Mouse (Mus musculus): ENCODE measurements at regions not wholly inside any gene's neighbourhood (a gene's known extent, or its start where the extent isn't known, plus 50 kb on each side); places are given as distances from the start of the nearest gene placed in this dataset.
A peak's percentile ranks its signal among the peaks of the same experiment; 100 is the strongest.

DNA sequence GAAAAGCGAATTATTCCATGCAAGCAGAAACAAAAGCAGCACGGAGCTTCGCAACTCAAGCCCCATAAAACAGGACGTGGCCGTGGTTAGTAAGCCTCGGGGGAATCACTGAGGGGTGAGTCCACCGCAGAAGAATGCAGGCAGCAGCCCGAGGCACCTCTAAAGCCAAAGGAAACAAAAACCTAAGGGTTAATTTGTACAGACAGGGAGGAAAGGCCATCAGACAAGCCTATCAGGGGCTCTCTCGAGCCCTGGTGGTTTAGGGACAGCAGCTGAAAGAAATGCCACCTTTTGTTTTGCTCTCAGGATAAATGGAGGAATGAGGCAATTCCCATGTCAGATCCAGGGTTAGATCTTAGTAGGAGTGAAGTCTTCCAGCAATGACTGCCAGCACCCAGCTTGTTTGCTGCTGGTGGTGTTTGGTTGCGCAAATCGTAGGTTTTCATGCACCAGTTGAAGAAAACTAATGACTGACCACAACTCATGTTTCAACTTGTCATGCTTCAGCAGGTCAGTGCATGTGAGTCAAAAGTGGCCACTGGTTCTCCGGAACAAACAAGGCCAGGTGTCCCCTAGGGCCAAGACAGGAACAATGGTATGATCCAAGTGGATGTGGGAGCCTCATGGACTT is 173.9 kb upstream of the Dapk1 start:
- DNase-seq (ENCODE audit: low spot score): peak; percentile 18

GRCm38 (mm10) chr13:60429148-60429547 is 172.6 kb upstream of the Dapk1 start:
- peak; percentile 18 for DNase-seq (ENCODE audit: low spot score)

- DNase-seq (ENCODE audit: low spot score): no peak
Measured at GRCm38 (mm10) chr13:60431412-60431811, 170.3 kb upstream of the Dapk1 start.

DNA sequence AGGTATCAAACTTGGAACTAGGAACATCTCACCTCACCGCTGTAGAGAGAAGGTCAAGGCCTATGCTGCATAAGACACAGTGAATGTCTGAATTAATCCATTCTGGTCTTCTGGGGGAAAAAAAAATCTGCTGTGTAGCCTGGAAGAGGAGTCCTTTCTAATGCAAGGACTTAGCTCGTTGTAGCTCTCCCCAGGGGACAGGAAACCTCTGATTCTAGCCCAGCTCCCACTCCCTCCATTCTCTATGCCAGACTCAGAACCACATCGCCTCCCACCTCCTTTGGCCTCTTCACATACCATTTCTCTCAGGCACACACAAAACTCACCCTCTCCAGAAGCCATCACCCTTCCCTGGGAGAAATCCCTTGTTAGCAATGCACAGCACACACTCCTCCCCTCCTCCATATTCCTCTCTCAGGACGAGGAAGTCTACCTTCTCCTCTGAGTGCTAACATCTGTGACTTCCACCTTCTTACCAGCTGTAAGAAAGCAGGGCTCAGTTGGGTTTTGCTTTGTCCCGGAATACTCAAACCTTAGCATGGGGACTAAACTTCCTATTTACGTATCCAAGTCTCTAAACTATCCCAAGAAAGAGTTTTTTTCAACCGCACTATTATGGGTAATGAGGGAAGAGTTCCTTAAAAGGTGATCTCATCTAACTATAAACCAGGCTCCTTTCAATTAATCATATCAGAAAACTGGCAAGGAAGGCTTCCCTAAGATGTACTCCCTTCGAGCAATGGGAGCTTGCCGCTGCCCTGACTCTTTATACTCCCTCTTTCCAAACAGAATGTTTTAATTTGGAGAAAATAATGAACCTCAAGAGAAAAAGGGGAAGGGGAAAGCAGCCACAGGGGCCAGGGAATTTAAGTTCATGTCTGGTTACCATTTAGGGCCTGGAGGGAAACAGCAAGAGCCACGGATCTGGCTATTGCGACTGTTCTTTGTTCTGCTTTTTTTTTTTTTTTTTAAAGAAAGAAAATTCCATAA is 167.2 kb upstream of the Dapk1 start:
- DNase-seq (ENCODE audit: low spot score): no peak

- no peak for DNase-seq (ENCODE audit: low spot score)
Measured at GRCm38 (mm10) chr13:60435333-60435732, 166.4 kb upstream of the Dapk1 start.

DNA sequence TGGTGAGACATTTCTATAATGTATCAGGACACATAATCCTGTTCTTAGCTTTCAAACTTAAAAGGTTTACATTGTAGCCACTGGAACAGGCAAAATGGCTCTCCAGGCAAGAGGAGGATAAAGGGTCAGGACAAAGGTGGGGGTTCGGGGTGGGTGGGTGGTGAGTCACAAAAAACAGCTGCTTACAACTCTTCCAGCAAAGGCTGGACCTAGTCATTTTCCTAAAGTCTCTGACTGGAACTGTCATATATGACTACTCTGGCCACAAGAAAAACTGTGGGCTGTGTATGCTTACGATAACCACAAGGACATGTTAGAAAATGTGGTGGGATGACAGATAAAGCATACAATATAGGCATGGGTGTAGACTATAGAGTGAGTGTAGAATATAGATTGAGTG is 163.6 kb upstream of the Dapk1 start:
- DNase-seq (ENCODE audit: low spot score): no peak

GRCm38 (mm10) chr13:60440586-60440985 is 161.2 kb upstream of the Dapk1 start:
- DNase-seq (ENCODE audit: low spot score): no peak

GRCm38 (mm10) chr13:60445164-60445563 is 156.6 kb upstream of the Dapk1 start:
- DNase-seq (ENCODE audit: low spot score): no peak

DNA sequence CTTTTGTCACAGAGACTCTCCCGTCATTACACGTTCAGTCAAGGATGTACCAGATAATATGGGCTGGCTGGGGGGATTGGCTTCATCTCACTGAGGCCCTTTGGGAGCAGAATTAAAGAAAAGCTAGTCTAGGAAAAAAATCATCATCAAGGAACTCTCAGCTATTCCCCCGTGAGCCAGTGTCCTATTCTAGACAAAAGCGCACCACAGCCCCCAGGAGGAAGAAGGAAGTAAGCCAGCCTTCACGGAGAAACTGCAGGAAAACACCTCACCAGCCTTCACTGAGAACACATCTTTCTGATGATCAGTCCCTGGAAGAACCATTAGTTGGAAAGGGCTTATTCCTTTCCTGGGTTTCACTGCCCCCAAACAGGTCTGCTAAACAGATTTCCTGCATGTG is 154.8 kb upstream of the Dapk1 start:
- DNase-seq (ENCODE audit: low spot score): no peak

DNA sequence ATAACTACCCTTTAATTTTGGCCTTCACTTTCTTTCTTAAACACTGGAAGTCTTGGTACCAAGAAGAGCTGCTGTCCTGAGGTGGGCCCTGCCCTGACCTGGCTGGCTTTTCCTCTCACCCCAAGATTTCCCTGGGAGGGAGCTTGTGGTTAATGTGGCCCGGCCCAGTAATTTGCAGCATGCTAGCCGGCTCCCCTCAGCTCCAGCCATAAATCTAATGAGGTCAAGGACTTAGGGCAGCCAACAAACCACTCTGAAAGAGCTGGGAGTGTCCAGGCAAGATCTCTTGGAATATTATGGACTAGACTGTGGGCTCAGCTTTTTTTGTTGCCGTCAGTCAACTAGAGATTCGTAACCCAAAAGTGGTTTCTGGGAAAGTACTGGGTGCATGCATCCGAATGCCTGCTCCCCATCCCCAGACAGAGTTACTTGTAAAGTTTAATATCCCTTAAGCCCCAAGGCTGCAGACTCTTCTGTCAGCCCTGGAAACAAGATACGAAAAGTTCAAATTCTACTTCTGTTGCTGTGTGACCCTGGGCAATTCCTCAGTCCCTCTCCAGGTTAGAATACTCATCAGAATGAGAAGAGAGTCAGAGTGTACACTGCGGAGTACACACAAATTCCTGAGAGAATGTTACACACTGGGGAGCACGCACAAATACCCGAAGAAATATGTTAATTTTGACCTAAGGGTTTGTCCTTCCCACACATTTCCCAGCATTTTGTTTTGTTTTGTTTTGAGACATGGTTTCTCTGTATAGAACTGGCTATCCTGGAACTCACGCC is 150.8 kb upstream of the Dapk1 start:
- no peak for DNase-seq (ENCODE audit: low spot score)

- DNase-seq (ENCODE audit: low spot score): no peak
Measured at GRCm38 (mm10) chr13:60453821-60454483, 147.8 kb upstream of the Dapk1 start.

DNA sequence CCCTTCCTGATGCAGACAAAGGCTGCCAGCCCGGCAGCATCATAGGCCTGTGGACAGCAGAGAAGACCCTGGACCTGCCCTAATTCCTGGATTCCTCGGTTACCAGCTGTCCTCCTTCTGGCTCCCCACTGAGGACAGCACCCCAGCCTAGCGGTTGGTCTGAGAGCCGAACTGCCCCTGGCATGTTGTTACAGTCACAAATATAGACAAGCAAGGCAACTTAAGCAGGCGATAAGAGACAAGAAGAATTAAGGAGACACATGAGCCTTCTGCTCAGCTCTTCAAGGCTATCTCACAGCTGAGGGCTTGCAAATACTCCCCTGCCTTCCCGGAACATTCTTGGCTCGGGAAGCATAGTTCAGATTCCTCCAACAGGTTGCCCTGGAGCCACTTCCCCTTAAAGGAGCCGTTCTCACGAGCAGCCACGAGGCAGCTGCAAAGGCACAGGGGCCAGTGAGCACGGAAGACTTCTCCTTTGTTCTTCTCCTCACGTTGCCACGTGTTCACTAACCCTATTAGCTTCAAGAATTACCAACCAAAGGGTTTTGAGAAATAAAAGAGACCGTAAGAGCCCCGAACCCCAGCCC is 146.6 kb upstream of the Dapk1 start:
- no peak for DNase-seq (ENCODE audit: low spot score)

DNA sequence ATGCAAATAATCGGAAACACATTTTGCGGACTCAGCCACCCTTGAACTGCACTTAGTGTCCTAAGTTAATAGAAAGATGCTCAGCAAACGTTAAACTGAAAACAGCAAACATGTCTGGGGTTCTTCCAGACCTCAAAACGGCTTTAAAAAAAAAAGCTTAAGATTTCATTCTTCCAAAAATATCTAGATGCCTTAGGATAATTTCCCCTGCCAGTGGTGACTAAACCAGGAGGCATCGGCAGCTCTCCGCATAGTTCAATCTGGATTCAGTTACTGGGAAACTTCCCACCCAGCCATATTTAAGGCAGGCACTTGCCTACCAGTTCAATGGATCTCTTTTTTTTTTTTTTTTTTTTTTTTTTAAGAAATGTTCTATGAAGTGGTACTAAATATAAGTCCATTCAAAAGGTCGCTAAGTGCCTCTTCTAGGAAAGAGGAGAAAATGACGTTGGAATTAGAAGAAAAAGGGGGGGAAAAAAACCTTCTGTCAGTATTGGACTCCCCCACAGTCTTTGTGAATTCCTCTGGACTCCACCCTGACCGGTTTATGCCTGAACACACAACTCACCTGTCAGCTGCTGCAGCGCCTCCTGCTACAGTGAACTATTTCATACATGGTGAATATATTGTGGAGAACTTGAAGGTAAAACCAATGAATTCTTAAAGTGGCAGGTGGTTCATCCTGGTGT is 145.7 kb upstream of the Dapk1 start:
- DNase-seq (ENCODE audit: low spot score): no peak

DNA sequence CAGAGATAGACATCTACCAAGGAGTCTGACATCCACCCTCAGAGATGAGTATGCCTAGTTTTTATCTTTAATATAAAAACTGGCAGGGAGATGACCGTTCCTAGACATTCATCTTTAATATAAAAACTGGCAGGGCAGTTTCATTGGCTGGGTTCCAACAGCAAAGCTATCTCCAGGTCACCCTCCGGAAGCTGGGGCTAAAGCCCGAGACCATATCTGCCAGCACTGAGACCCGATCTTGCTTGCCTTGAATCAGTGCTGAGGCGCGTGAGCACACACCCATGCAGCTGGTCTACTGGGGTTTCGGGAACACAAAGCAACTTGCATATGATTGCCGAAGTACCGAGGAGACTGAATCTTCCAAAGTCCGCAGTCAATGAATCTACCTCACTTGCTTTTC is 144.5 kb upstream of the Dapk1 start:
- DNase-seq (ENCODE audit: low spot score): no peak

GRCm38 (mm10) chr13:60459002-60459401 is 142.7 kb upstream of the Dapk1 start:
- no peak for DNase-seq (ENCODE audit: low spot score)

DNA sequence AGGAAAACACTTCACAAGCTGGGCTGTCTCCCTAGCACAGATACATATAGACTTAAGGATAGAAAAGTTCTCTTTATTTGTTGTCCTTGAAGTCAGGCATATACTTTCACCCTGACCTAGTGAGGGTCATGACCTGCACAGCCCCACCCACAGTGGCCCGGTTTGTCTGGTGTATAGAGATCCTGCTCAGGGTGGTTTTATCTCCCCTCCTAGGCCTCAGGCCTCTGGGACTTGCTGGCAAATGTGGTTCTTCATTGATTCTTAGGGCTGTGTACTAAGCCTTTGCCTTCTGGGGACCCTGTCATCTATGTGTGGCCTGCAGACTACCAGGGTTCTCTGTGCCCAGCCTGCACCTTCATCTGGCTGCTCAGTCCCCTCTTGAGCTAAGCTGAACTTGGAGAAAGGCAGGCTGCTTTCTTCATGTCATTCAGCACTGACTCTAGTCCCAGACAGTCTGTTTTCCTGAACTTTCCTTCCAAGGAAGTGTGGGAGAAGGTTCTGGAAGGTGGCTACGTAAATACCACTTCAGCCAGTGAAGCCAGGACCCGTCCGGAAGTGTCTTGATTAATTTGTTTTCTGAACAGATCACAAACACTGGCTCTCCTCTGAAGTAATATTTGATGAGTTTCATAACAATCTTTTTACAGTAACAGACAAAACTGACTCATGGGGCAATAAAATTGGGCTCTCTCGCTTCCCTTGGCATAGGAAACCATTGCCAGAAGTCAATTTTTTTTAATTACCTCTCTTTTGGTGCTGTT is 135.0 kb upstream of the Dapk1 start:
- no peak for DNase-seq (ENCODE audit: low spot score)

DNA sequence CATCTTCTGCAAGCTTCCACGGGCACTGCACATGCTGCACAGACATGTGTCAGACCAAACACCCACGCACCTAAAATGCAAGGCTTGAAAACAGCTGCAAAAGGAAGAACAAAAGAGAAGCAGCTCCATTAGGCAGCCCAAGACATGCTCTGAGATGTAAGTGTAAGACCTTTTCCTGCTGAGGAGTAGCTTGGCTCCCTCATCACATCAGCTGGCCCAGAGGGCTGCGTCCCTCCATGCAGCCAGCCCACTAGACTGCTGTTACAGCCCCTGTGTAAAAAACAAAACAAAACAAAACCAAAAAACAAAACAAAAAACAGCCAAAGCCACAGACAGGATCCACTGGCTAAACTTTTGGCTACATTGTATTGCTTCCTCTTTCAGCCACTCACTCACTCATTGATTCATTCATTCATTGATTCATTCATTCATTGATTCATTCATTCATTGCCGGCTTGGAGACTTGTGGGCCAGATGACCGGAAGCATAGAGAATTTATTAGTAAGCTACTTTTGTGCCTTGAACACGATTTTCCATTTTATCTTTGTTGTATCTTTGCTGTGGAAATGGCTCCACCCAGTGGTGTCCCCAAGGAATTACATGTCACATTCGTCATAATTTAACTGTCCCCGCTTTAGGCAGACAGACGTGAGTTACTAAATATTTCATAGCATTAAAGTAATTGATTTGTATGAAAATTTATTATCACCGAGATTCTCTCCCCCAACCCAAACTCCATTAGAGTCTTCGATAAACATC is 133.7 kb upstream of the Dapk1 start:
- DNase-seq (ENCODE audit: low spot score): peak; percentile 88

DNA sequence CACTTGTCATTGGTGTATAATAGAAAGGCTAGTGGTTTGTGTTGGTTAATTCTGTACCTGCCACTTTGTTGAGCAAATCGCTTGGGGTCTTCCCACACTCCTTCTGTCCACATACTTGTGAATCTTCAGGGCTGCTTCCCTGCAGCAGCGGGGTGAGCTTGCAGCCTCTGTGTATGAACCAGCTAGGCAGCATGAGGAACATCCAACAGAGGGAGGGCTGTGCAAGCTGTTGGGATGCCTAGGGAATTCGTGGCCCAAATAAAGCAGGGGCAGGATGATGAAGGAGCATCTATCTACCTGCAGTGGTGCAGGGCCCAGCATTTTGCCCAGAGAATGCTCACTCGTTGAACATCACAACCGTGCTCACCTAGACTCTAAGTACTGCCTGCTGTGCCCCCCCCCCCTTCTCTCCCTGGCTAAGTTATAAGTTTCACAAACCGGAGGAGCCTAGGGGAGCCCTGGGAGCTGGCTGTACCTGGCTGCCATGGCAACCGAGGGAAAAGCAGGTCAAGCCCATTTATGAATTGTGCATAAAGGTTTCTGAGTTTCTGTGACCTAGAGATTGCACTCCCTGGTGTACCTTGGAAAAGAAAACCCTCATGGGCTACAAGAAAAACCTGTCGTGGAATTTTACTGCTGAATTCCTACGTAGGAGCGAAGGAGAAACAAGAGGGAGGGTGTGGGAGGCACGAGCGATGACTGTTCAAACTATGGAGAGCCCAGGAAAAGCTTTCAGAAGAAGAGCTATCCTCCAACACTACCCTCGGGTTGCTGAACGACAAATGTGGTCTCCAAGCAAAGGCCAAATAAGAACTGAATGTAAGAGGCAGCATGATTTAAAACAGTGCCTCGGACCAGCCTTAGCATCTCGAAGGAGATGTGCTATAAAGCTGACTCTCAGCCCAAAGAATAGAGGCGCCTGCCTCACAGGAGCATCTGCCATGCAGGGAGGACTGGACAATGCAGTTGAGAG is 131.0 kb upstream of the Dapk1 start:
- DNase-seq (ENCODE audit: low spot score): no peak
